Mouse (Mus musculus) heart, postnatal 0 days (tissue): Measurements from ENCODE around the gene Scube2.

Source experiments
- CTCF ChIP-seq: IDR thresholded peaks from 2 replicates; pipeline ENCODE4 v1.5.1; 2016; ENCODE audit warnings: antibody characterized with exemption, control low read depth, low read depth
- EP300 ChIP-seq: IDR thresholded peaks from 2 replicates; pipeline ENCODE4 v1.6.1; 2016; ENCODE audit warnings: antibody characterized with exemption, low read depth

DNA sequence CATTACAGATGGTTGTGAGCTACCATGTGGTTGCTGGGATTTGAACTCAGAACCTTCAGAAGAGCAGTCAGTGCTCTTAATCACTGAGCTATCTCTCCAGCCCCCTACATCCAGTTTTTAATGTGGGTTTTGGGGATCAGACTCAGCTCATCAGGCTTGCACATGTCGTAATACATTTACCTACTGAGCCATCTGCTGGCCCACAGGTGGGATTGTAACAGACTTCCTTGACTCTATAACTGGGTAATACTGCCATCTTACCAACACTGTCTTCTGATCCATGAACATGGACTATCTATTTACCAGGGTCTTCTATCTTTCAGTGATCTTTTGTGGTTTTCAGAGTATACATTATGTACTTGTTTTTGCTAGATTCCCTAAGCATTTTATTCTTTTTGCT, 20.8 kb upstream of the Scube2 start:
- TF ChIP-seq CTCF (no peak; the same call in 1 of the 2 replicates), EP300 (no peak)
